16 mouse cellular contexts compared by ENCODE assay signal in the genomic region with DNA sequence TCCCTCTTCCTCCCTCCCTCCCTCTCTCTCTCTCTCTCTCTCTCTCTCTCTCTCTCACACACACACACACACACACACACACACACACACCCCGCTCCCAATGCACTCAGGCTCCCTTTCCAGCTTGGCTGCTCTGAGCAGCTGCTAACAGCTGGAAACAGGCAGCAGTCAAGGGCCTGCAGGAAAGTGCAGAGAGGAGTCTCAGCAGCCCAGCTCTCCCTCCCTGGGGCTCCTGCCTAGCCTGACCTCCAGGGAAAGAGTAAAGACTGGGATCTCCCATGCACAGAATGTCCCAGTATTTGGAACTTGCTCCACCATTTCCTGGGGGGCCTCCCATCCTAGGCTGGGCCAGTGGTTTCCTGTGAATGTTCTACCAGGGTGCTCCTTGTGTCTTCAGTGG. TPM values are rescaled to one million over a fixed set of nuclear protein-coding genes. Genes with fewer than 3 reads are reported as not detected.
DNase-seq lines count a peak whose midpoint lies in the region; ATAC-seq lines count a peak whose summit lies in the region.
"Had no signal": no experiment of that assay in that cellular context is flagged by ENCODE, and none has a peak within 500 bp of the region (broad histone marks: within the 10 kb centered on the region; RNA-seq: fewer than 3 reads in every experiment).

No protein-coding gene starts in this region.

- no peak overlapping the region for H3K4me2 ChIP-seq in heart, embryonic 11.5 days
- no peak overlapping the region for H3K4me2 ChIP-seq in kidney, embryonic 16.5 days (replicated peaks; ENCODE audit: low read depth, low read length)
- no peak overlapping the region for H3K4me2 ChIP-seq in midbrain, embryonic 14.5 days (ENCODE audit: low read length)
- H3K4me2 ChIP-seq: embryonic facial prominence, embryonic 13.5 days; limb, embryonic 13.5 days; liver, embryonic 15.5 days had no signal

- no peaks in the 10 kb centered on the region for H3K9me3 ChIP-seq in heart, embryonic 11.5 days (replicated peaks; ENCODE audit: control insufficient read depth, low read length)
- H3K9me3 ChIP-seq in kidney, embryonic 16.5 days (ENCODE audit: low read length): no peaks in the 10 kb centered on the region
- H3K9me3 ChIP-seq in midbrain, embryonic 14.5 days (ENCODE audit: control insufficient read depth, low read length): no peaks in the 10 kb centered on the region
- H3K9me3 ChIP-seq: embryonic facial prominence, embryonic 13.5 days; G1E; limb, embryonic 13.5 days; liver, embryonic 15.5 days had no signal

- 50% methylated on average over 1 of the region's 1 CpGs for WGBS in heart, embryonic 11.5 days (ENCODE audit: insufficient replicate concordance)
- 63% methylated on average over 1 of the region's 1 CpGs for WGBS in kidney, embryonic 16.5 days
- 86% methylated on average over 1 of the region's 1 CpGs for WGBS in midbrain, embryonic 14.5 days

- no peak overlapping the region for H3K27ac ChIP-seq in heart, embryonic 11.5 days (ENCODE audit: low read depth, low read length)
- no peak overlapping the region for H3K27ac ChIP-seq in kidney, embryonic 16.5 days (ENCODE audit: low read length)
- no peak overlapping the region for H3K27ac ChIP-seq in midbrain, embryonic 14.5 days (replicated peaks; ENCODE audit: low read depth, low read length)
- H3K27ac ChIP-seq: embryonic facial prominence, embryonic 13.5 days; limb, embryonic 13.5 days; liver, embryonic 15.5 days had no signal

- H3K36me3 ChIP-seq in heart, embryonic 11.5 days (ENCODE audit: control insufficient read depth, insufficient read depth, low read length): no peaks in the 10 kb centered on the region
- H3K36me3 ChIP-seq in kidney, embryonic 16.5 days (ENCODE audit: insufficient read depth, low read length): no peaks in the 10 kb centered on the region
- no peaks in the 10 kb centered on the region for H3K36me3 ChIP-seq in midbrain, embryonic 14.5 days (ENCODE audit: control insufficient read depth, insufficient read depth, low read length)
- H3K36me3 ChIP-seq: embryonic facial prominence, embryonic 13.5 days; liver, embryonic 15.5 days had no signal

- ATAC-seq in heart, embryonic 11.5 days (replicated peaks; ENCODE audit: insufficient number of reproducible peaks, low FRiP score, low TSS enrichment): no peak
- peak; percentile 55; the same call in 1 of the 2 replicates for ATAC-seq in kidney, embryonic 16.5 days (ENCODE audit: low FRiP score, low TSS enrichment)
- ATAC-seq in midbrain, embryonic 14.5 days (ENCODE audit: low FRiP score, low TSS enrichment): no peak
- ATAC-seq: CD4-positive, CD25-positive, alpha-beta regulatory T cell, adult 4 months; forebrain, embryonic 16.5 days had no signal

- H3K9ac ChIP-seq in heart, embryonic 11.5 days (ENCODE audit: low read depth, low read length): no peak overlapping the region
- no peak overlapping the region for H3K9ac ChIP-seq in kidney, embryonic 16.5 days (replicated peaks; ENCODE audit: low read length)
- no peak overlapping the region for H3K9ac ChIP-seq in midbrain, embryonic 14.5 days (replicated peaks; ENCODE audit: low read length)
- H3K9ac ChIP-seq: embryonic facial prominence, embryonic 13.5 days; limb, embryonic 13.5 days; liver, embryonic 15.5 days had no signal

- DNase-seq in heart, adult 11 months: peak; percentile 98
- DNase-seq in kidney, postnatal 25 days: no peak
- DNase-seq in lung, postnatal 10 days: peak; percentile 63
- DNase-seq in lung, postnatal 14 days: no peak
- DNase-seq in midbrain, embryonic 14.5 days: no peak
- no peak for DNase-seq in embryo, embryonic 11 days
- DNase-seq: cerebellum, adult 9-10 months; spleen, adult 18-20 months had no signal

- H3K4me1 ChIP-seq in heart, embryonic 11.5 days (ENCODE audit: control insufficient read depth, insufficient read depth, low read length): no peaks in the 10 kb centered on the region
- H3K4me1 ChIP-seq in kidney, embryonic 16.5 days (ENCODE audit: insufficient read depth, low read length): no peaks in the 10 kb centered on the region
- no peaks in the 10 kb centered on the region for H3K4me1 ChIP-seq in midbrain, embryonic 14.5 days (ENCODE audit: control insufficient read depth, insufficient read depth, low read length)
- H3K4me1 ChIP-seq: limb, embryonic 13.5 days; liver, embryonic 15.5 days had no signal

- no peak overlapping the region for H3K4me3 ChIP-seq in heart, embryonic 11.5 days (ENCODE audit: low read depth, low read length)
- H3K4me3 ChIP-seq in kidney, embryonic 16.5 days (ENCODE audit: low read length): no peak overlapping the region
- H3K4me3 ChIP-seq in midbrain, embryonic 14.5 days (replicated peaks; ENCODE audit: low read depth, low read length): no peak overlapping the region
- H3K4me3 ChIP-seq: embryonic facial prominence, embryonic 13.5 days; limb, embryonic 13.5 days; liver, embryonic 15.5 days had no signal

- H3K27me3 ChIP-seq in heart, embryonic 11.5 days (ENCODE audit: control insufficient read depth, insufficient read depth, low read length): no peaks in the 10 kb centered on the region
- H3K27me3 ChIP-seq in kidney, embryonic 16.5 days (ENCODE audit: insufficient read depth, low read length): no peaks in the 10 kb centered on the region
- H3K27me3 ChIP-seq in midbrain, embryonic 14.5 days (ENCODE audit: control insufficient read depth, insufficient read depth, low read length): no peaks in the 10 kb centered on the region
- H3K27me3 ChIP-seq: embryonic facial prominence, embryonic 13.5 days; limb, embryonic 13.5 days; liver, embryonic 15.5 days had no signal

RNA-seq across cellular contexts. Expression of gene Dhx15, which starts 59.8 kb away (rescaled TPM):
- 53.7 and 58.5 TPM in 2 replicates for polyA plus RNA-seq in heart, embryonic 11.5 days (2014; fragmentation: Nextera tagmentation; extraction: Ambion mirVana)
- 187 and 189 TPM in 2 replicates for polyA plus RNA-seq in kidney, embryonic 16.5 days (2015; fragmentation: Nextera tagmentation; extraction: Ambion mirVana)
- 84.0 and 87.5 TPM in 2 replicates for polyA plus RNA-seq in midbrain, embryonic 14.5 days (2014; fragmentation: Nextera tagmentation; extraction: Ambion mirVana)

Comparison
In these comparisons a context has a peak if more than half of its experiments do, and no peak if none do; other contexts are left out.
1. DNase-seq: peak in heart, adult 11 months (single experiment) and lung, postnatal 10 days (single experiment); none in kidney, postnatal 25 days (0 of 2), lung, postnatal 14 days (single experiment), midbrain, embryonic 14.5 days (single experiment) and embryo, embryonic 11 days (single experiment).